Mouse (Mus musculus) small intestine, adult 2 months (tissue): Measurements from ENCODE around the gene Spaca7. TPM values are rescaled to one million over a fixed set of nuclear protein-coding genes. Genes with fewer than 3 reads are reported as not detected.

Source experiments
- H3K27ac ChIP-seq: fragments of 200-500 bp; 2 replicates; pipeline ENCODE4 v1.5.1; 2012; ENCODE audit warnings: low read depth, low read length, control low read depth, inconsistent platforms; ENCODE audit not compliant: insufficient read depth
- H3K27me3 ChIP-seq: fragments of 200-500 bp; 2 replicates; pipeline ENCODE4 v1.6.1; 2012; ENCODE audit warnings: mild to moderate bottlenecking, moderate library complexity, low read length, inconsistent platforms; ENCODE audit not compliant: control insufficient read depth, insufficient read depth
- H3K36me3 ChIP-seq: fragments of 200-500 bp; 2 replicates; pipeline ENCODE4 v1.6.1; 2012; ENCODE audit warnings: mild to moderate bottlenecking, low read length, control low read depth, inconsistent platforms; ENCODE audit not compliant: control insufficient read depth, insufficient read depth
- H3K4me1 ChIP-seq: fragments of 200-500 bp; 2 replicates; pipeline ENCODE4 v1.6.1; 2012; ENCODE audit warnings: low read length, inconsistent platforms, mixed read lengths; ENCODE audit not compliant: control insufficient read depth, insufficient read depth, insufficient read length
- H3K4me3 ChIP-seq: fragments of 200-500 bp; 2 replicates; pipeline ENCODE4 v1.5.1; 2012; ENCODE audit warnings: low read depth, mild to moderate bottlenecking, control low read depth, inconsistent platforms, low read length, moderate library complexity
- CTCF ChIP-seq: fragments of 200-500 bp; IDR thresholded peaks from 2 replicates; pipeline ENCODE4 v1.5.1; 2012; ENCODE audit warnings: low read depth, mild to moderate bottlenecking, control low read depth, inconsistent platforms, low read length, moderate library complexity, mixed read lengths; ENCODE audit not compliant: insufficient replicate concordance, insufficient read length; ENCODE audit errors: extremely low read depth
- POLR2A ChIP-seq: fragments of 200-500 bp; IDR thresholded peaks from 2 replicates; pipeline ENCODE4 v1.6.1; 2012; ENCODE audit warnings: low read depth, mild to moderate bottlenecking, control low read depth, inconsistent platforms, low read length, moderate library complexity
- WGBS: fragments of 180-500 bp; shearing (Covaris S2); methylation state at CpG from one replicate; pipeline ENCODE4 v1.1.7; 2018; 5-methylcytosine and 5-hydroxymethylcytosine counted together
- polyA plus RNA-seq: library from polyadenylated mRNA; depleted of rRNA; stranded (reverse); fragments of >200 nt; gene quantifications from 2 replicates; pipeline ENCODE4 v1.2.3, GENCODE M21; 2012; rRNA removed

The Spaca7 gene
- polyA plus RNA-seq, 1 experiment, result not detected

DNA sequence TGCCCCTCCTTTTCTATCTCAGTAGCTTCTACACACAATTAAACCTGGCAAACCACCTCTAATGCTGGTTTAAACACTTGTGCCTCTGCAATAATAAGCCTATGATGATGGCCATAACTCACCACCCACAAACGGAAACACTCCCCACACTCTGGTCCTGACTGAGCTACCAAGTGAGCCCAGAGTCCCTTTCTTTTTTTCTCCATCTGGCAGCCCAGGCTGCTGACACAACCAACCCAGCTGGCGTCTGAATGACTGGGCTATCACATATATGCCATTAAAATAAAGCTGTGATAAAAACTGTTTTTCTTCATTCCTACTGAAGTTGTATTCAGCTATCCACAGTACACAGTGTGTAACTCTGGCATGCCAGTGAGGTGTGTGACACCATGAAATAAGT lies 62.5 kb downstream of the Spaca7 start:
- Histone ChIP-seq H3K4me3 (no peak overlapping the region), H3K27ac (no peak overlapping the region), H3K36me3 (peaks cover 62% of the 10 kb centered on the region), H3K4me1 (no peaks in the 10 kb centered on the region), H3K27me3 (no peaks in the 10 kb centered on the region)
- 81% methylated on average over 2 of the region's 2 CpGs for WGBS
- TF ChIP-seq CTCF (no peak), POLR2A (no peak)

GRCm38 (mm10) chr8:12638446-12638845 lies 65.6 kb downstream of the Spaca7 start:
- Histone ChIP-seq H3K27ac (no peak overlapping the region), H3K4me1 (no peaks in the 10 kb centered on the region), H3K27me3 (no peaks in the 10 kb centered on the region), H3K36me3 (peaks cover 57% of the 10 kb centered on the region), H3K4me3 (no peak overlapping the region)
- TF ChIP-seq POLR2A (no peak), CTCF (no peak)
- WGBS, result 90% methylated on average over 11 of the region's 11 CpGs

- Histone ChIP-seq H3K4me1 (no peaks in the 10 kb centered on the region), H3K36me3 (peaks cover 46% of the 10 kb centered on the region), H3K27ac (no peak overlapping the region), H3K4me3 (no peak overlapping the region), H3K27me3 (no peaks in the 10 kb centered on the region)
- WGBS, result 83% methylated on average over 6 of the region's 6 CpGs
- TF ChIP-seq POLR2A (no peak), CTCF (no peak)
Observed at GRCm38 (mm10) chr8:12641527-12641926, 68.7 kb downstream of the Spaca7 start.

DNA sequence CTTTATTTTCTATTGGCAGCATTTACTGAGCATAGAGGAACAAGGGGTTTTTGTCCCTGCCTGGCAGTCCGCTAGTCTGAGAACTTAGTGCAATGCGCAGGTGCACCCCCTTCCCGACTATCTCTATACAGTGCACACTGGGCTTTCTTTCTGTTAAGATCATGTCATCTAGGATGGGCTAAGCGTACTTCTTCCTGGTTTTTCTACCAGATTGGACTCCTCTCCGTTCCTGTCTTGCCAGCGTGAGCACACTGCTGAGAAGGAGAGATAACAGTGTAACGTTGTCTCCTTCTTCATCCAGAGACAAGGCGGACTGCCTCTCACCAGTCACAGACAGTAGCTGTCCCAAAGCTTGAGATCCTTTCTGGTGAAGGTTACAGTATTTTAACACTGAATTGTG lies 71.5 kb downstream of the Spaca7 start:
- WGBS, result 87% methylated on average over 8 of the region's 8 CpGs
- Histone ChIP-seq H3K27ac (no peak overlapping the region), H3K27me3 (no peaks in the 10 kb centered on the region), H3K36me3 (peaks cover 35% of the 10 kb centered on the region), H3K4me1 (no peaks in the 10 kb centered on the region), H3K4me3 (no peak overlapping the region)
- TF ChIP-seq CTCF, result no peak
- no peak for TF ChIP-seq POLR2A

DNA sequence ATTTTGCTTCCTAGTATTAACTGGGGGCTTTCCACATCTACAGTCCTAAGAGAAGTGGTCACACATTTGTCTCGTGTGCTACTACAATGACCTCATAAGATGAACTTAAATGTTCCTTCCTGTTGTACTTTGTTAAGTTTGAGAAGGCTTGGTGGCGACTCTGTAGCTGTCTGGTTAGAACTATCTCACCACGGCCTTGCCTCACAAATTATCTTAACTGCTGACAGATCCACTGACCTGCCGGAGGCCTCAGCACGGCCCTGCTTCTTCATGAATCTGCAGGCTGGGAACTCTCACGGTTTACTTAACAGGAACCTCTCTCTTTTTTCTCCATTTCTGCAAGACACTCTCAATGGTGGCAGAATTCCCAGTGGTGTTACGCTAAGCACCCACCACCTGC lies 72.1 kb downstream of the Spaca7 start:
- Histone ChIP-seq H3K27ac (no peak overlapping the region), H3K4me1 (no peaks in the 10 kb centered on the region), H3K4me3 (no peak overlapping the region), H3K36me3 (peaks cover 35% of the 10 kb centered on the region), H3K27me3 (no peaks in the 10 kb centered on the region)
- 81% methylated on average over 7 of the region's 7 CpGs for WGBS
- no peak for TF ChIP-seq CTCF
- no peak for TF ChIP-seq POLR2A

GRCm38 (mm10) chr8:12646536-12646935 lies 73.7 kb downstream of the Spaca7 start:
- TF ChIP-seq CTCF, result no peak
- TF ChIP-seq POLR2A, result no peak
- Histone ChIP-seq H3K4me3 (no peak overlapping the region), H3K27me3 (no peaks in the 10 kb centered on the region), H3K4me1 (no peaks in the 10 kb centered on the region), H3K27ac (no peak overlapping the region), H3K36me3 (peaks cover 32% of the 10 kb centered on the region)
- 74% methylated on average over 4 of the region's 4 CpGs for WGBS

DNA sequence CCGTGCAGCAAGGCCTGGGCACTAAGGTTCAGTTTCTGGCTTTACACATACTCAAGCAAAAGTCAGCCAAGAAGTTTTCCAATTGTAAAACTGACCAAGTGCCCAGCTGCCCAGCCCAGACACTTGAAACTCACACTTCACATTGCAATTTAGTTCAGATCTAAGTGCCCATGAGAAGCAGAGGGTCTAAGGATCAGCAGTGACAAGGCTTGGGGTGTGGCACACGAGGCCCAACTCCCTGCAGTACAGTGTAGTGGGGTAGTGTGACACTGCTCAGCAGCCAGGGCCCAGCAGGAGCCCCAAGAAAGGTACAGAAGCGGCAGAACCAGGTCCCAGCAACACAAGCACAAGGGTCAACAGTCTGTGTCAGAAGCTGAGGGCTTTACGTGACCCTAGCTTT lies 76.1 kb downstream of the Spaca7 start:
- Histone ChIP-seq H3K4me3 (no peak overlapping the region), H3K27ac (no peak overlapping the region), H3K27me3 (no peaks in the 10 kb centered on the region), H3K4me1 (no peaks in the 10 kb centered on the region), H3K36me3 (peaks cover 47% of the 10 kb centered on the region)
- TF ChIP-seq POLR2A (no peak), CTCF (no peak)
- WGBS, result 91% methylated on average over 4 of the region's 4 CpGs

Other genes with a start within 250 kb of the Spaca7 start
- not detected in 2 replicates for gene Sox1, start 177.7 kb upstream of the Spaca7 start, polyA plus RNA-seq
- 18.0 and 24.3 TPM in 2 replicates for gene Tubgcp3, start 99.2 kb downstream of the Spaca7 start, polyA plus RNA-seq
- 8.7 and 12.8 TPM in 2 replicates for gene Atp11a, start 184.0 kb downstream of the Spaca7 start, polyA plus RNA-seq